Mouse (Mus musculus) liver, embryonic 14.5 days (tissue): Measurements from ENCODE around the gene Uts2. TPM values are rescaled to one million over a fixed set of nuclear protein-coding genes. Genes with fewer than 3 reads are reported as not detected.

Experiments used
- ATAC-seq: fragments of 200-750 bp; cut with Nextera tagmentation; 2 replicates; pipeline ENCODE4 v1.8.0; 2017; ENCODE audit warnings: moderate number of reproducible peaks, mild to moderate bottlenecking, moderate library complexity; ENCODE audit not compliant: insufficient read depth
- DNase-seq, 3 experiments: peaks; one replicate each; pipeline ENCODE4 v3.0.0-alpha.2; 2012 to 2013; ENCODE audit warnings: low read depth in 3 of 3, low spot score in 3 of 3
- H3K27ac ChIP-seq: fragments of 300-500 bp; sonication (generic); 2 replicates; pipeline ENCODE4 v1.5.1; 2014; ENCODE audit warnings: moderate library complexity, mild to moderate bottlenecking, control low read depth, inconsistent platforms
- H3K27me3 ChIP-seq: fragments of 300-500 bp; sonication (generic); 2 replicates; pipeline ENCODE4 v1.6.1; 2014; ENCODE audit warnings: mild to moderate bottlenecking, low read length, moderate library complexity; ENCODE audit not compliant: control insufficient read depth, insufficient read depth
- H3K36me3 ChIP-seq: fragments of 300-500 bp; sonication (generic); replicated peaks from 2 replicates; pipeline ENCODE4 v1.6.1; 2014; ENCODE audit warnings: low read depth; ENCODE audit not compliant: control insufficient read depth, insufficient read depth
- H3K4me1 ChIP-seq, 2 experiments: fragments of 200-500 bp in 1 of 2; fragments of 300-500 bp in 1 of 2; sonication (generic) in 1 of 2; replicated peaks; 2 replicates each; pipeline ENCODE4 v1.6.1; 2012 to 2014; ENCODE audit warnings: antibody characterized with exemption in 1 of 2, inconsistent platforms in 1 of 2, low read length in 1 of 2; ENCODE audit not compliant: control insufficient read depth in 2 of 2, insufficient read depth in 2 of 2
- H3K4me2 ChIP-seq: fragments of 300-500 bp; sonication (generic); 2 replicates; pipeline ENCODE4 v1.6.1; 2014; ENCODE audit warnings: low read depth, mild to moderate bottlenecking, control low read depth, moderate library complexity
- H3K4me3 ChIP-seq, 2 experiments: fragments of 200-500 bp in 1 of 2; fragments of 300-500 bp in 1 of 2; sonication (generic) in 1 of 2; 2 replicates each; pipeline ENCODE4 v1.5.1; 2012 to 2014; ENCODE audit warnings: low read depth in 2 of 2, low read length in 2 of 2, mild to moderate bottlenecking in 2 of 2, control low read depth in 1 of 2, inconsistent platforms in 1 of 2, moderate library complexity in 1 of 2; ENCODE audit not compliant: insufficient read depth in 1 of 2
- H3K9ac ChIP-seq: fragments of 300-500 bp; sonication (generic); replicated peaks from 2 replicates; pipeline ENCODE4 v1.6.1; 2014; ENCODE audit warnings: mild to moderate bottlenecking, control low read depth, moderate library complexity
- H3K9me3 ChIP-seq: fragments of 300-500 bp; sonication (generic); 2 replicates; pipeline ENCODE4 v1.6.1; 2016; ENCODE audit warnings: low read length, mixed read lengths; ENCODE audit not compliant: control insufficient read depth
- CTCF ChIP-seq: IDR thresholded peaks from 2 replicates; pipeline ENCODE4 v1.5.1; 2016; ENCODE audit warnings: antibody characterized with exemption, low read depth, control low read depth
- EP300 ChIP-seq: IDR thresholded peaks from 2 replicates; pipeline ENCODE4 v1.6.1; 2016; ENCODE audit warnings: antibody characterized with exemption, low read depth
- WGBS: fragments of 180-500 bp; shearing (Covaris S2); extraction: QIAGEN DNeasy Blood & Tissue Kit; methylation state at CpG from one replicate; pipeline ENCODE4 v1.1.7; 2014; ENCODE audit not compliant: insufficient replicate concordance; 5-methylcytosine and 5-hydroxymethylcytosine counted together
- polyA plus RNA-seq, 2 experiments: library from polyadenylated mRNA; depleted of rRNA in 1 of 2; stranded (reverse) in 1 of 2; unstranded in 1 of 2; fragments of >200 nt; fragmentation: Nextera tagmentation in 1 of 2; extraction: Ambion mirVana in 1 of 2; gene quantifications; 2 replicates each; pipeline versions ENCODE4 v1.2.1 to v1.2.3; 2012 to 2014

Uts2 gene
- polyA plus RNA-seq, 2 experiments, result not detected

- Histone ChIP-seq H3K4me2 (no peak overlapping the region), H3K9me3 (no peaks in the 10 kb centered on the region), H3K4me3 (no peak overlapping the region), H3K4me1 (peaks cover 0 to 4% of the 10 kb centered on the region in 2 experiments; a peak in 1 of 4 replicates), H3K27me3 (no peaks in the 10 kb centered on the region), H3K36me3 (no peaks in the 10 kb centered on the region), H3K9ac (no peak overlapping the region), H3K27ac (no peak overlapping the region)
- ATAC-seq, result no peak
- TF ChIP-seq EP300 (no peak), CTCF (no peak)
- WGBS, result 63% methylated on average over 8 of the region's 8 CpGs
- DNase-seq, result no peak
Measured at GRCm38 (mm10) chr4:150968956-150969355, 27.9 kb upstream of the Uts2 start.

- H3K4me2 ChIP-seq, result no peak overlapping the region
- H3K4me3 ChIP-seq, result no peak overlapping the region
- no peaks in the 10 kb centered on the region for H3K4me1 ChIP-seq
- no peak overlapping the region for H3K27ac ChIP-seq
- no peak for DNase-seq
- 66% methylated on average over 8 of the region's 8 CpGs for WGBS
- ATAC-seq, result no peak
- no peaks in the 10 kb centered on the region for H3K27me3 ChIP-seq
- H3K36me3 ChIP-seq, result no peaks in the 10 kb centered on the region
- H3K9me3 ChIP-seq, result no peaks in the 10 kb centered on the region
- TF ChIP-seq EP300 (no peak), CTCF (no peak)
- H3K9ac ChIP-seq, result no peak overlapping the region
Measured at GRCm38 (mm10) chr4:150973264-150973663, 23.6 kb upstream of the Uts2 start.

- no peak for ATAC-seq
- no peaks in the 10 kb centered on the region for H3K36me3 ChIP-seq
- no peak overlapping the region for H3K4me2 ChIP-seq
- no peaks in the 10 kb centered on the region for H3K4me1 ChIP-seq
- H3K27ac ChIP-seq, result no peak overlapping the region
- no peaks in the 10 kb centered on the region for H3K27me3 ChIP-seq
- H3K9ac ChIP-seq, result no peak overlapping the region
- TF ChIP-seq EP300, result no peak
- TF ChIP-seq CTCF, result no peak
- no peaks in the 10 kb centered on the region for H3K9me3 ChIP-seq
- DNase-seq, result no peak
- H3K4me3 ChIP-seq, result no peak overlapping the region
- WGBS, result 34% methylated on average over 1 of the region's 1 CpGs
Measured at GRCm38 (mm10) chr4:150975145-150975544, 21.8 kb upstream of the Uts2 start.

GRCm38 (mm10) chr4:150978156-150978910, 18.6 kb upstream of the Uts2 start:
- H3K9ac ChIP-seq, result no peak overlapping the region
- H3K4me3 ChIP-seq, result no peak overlapping the region
- no peaks in the 10 kb centered on the region for H3K27me3 ChIP-seq
- WGBS, result 74% methylated on average over 21 of the region's 21 CpGs
- H3K4me1 ChIP-seq, result no peaks in the 10 kb centered on the region
- ATAC-seq, result no peak
- no peak overlapping the region for H3K27ac ChIP-seq
- no peak for DNase-seq
- no peaks in the 10 kb centered on the region for H3K36me3 ChIP-seq
- no peak overlapping the region for H3K4me2 ChIP-seq
- TF ChIP-seq EP300, result no peak
- 0 out of 2 replicates have a peak, but pooled peaks have one; percentile 4 for TF ChIP-seq CTCF
- H3K9me3 ChIP-seq, result no peaks in the 10 kb centered on the region

GRCm38 (mm10) chr4:150979455-150979854, 17.4 kb upstream of the Uts2 start:
- DNase-seq (no peak), ATAC-seq (no peak)
- Histone ChIP-seq H3K4me1 (no peaks in the 10 kb centered on the region), H3K9me3 (no peaks in the 10 kb centered on the region), H3K4me2 (no peak overlapping the region), H3K9ac (no peak overlapping the region), H3K36me3 (no peaks in the 10 kb centered on the region), H3K27me3 (no peaks in the 10 kb centered on the region), H3K27ac (no peak overlapping the region), H3K4me3 (no peak overlapping the region)
- TF ChIP-seq CTCF (no peak), EP300 (no peak)
- WGBS, result 75% methylated on average over 9 of the region's 9 CpGs
